Mouse (Mus musculus) inflammation-experienced regulatory T-cells, adult 6 months (primary cell): ENCODE measurements around the gene Arhgap23. TPM values are rescaled to one million over a fixed set of nuclear protein-coding genes. Genes with fewer than 3 reads are reported as not detected.

Source experiments
- ATAC-seq: one replicate; pipeline ENCODE4 v1.8.0; 2017
- polyA plus RNA-seq, 3 experiments: library from polyadenylated mRNA; unstranded; fragments of 100-300 nt; shearing (Covaris generic); gene quantifications; one replicate each; pipeline ENCODE4 v1.2.1; 2017

Gene Arhgap23
- not detected for polyA plus RNA-seq

DNA sequence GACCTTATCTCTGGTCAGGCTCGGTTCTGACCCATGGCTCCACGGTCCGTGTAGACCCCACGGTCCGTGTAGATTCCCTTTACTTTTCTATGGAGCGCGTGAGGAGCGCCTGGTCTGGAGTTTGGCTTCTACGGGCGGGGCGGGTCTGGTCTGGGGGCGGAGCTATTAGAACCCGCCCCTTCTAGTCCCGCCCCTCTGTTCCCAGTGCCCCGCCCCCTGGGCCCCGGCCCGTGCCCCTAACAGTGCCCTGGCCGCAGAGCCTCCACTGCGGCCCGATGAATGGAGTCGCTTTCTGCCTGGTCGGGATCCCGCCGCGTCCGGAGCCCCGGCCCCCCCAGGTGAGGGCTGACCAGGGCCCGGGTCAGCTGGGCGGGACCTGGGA, at the start of gene Arhgap23:
Gene Arhgap23 (plus strand): TSS at position 204 of the 382 bp plus-strand sequence.
- ATAC-seq, result no peak

DNA sequence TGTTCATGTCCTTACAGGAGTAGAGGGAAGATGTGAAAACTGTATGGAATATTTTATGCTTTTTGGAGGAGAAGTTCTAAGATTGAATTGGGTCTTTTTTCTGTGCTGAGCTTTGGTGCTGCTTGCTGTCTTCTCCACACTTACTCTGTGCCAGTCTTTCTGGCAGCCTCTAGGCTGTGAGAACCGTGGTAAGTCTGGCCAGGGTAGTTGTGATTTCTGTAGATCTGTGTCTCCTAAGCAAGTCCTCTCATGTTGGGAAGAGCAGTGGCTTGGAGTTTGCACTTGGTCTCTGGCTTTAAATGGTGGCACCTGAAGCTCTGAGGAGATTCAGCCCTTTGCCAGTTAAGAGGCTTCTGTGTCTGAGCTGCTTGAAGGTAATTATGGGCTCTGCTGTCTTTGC, 49.8 kb upstream of the Arhgap23 start:
- ATAC-seq, result no peak

DNA sequence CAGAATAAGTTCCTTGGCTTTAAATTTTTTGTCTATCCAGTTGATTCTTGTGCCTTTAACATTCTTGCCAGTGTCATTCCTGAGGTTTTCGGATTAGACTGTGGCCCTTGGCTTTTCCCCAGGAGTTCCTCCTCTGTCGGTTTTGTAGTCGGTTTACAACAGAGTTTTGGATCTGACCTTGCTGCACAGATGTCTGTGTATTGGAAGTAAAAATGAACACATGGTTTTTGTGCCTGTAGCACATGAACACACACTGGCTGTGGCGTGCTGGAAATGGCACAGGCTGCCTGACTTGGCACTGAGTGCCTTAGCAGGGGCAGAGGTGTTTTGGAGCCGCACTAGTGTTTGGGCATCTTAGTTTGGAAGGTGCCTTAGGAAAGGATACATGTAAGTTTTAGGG, 46.8 kb upstream of the Arhgap23 start:
- ATAC-seq, result no peak

DNA sequence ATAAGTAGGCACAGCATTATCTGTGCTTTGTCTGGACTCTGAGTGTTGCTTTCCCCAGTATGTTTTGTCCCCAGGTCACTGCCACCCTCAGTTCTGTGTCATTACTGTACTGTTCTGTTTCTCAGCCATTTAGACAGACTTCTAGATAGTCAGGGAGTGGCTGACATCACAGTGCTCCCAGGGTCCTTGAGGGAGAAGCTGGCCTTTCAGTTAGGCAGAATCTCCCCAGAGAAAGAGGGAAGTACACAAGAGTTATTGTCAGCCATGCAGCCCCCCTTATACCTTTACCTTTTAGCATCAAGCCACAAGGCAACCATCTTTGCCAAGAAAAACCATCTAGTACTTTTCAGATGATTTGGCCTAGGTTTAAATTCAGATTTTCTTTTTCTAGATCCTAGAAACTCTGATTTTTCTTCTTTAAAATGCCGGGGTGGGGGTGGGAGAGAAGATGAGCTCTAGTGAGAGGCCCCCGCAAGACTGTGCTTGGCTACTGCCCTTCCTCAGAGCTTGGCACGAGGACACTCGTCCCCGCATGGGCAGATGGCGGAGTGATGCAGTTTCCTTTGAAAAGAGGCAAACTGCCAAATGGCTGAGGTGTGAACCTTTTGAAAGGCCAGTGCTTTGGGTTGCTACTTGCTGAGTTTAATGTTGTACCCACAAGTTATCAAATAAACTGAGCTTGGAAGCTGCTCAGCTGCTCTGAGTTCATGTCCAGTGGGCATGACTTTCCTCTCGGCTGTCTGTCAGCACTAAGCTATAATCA, 44.8 kb upstream of the Arhgap23 start:
- no peak for ATAC-seq

DNA sequence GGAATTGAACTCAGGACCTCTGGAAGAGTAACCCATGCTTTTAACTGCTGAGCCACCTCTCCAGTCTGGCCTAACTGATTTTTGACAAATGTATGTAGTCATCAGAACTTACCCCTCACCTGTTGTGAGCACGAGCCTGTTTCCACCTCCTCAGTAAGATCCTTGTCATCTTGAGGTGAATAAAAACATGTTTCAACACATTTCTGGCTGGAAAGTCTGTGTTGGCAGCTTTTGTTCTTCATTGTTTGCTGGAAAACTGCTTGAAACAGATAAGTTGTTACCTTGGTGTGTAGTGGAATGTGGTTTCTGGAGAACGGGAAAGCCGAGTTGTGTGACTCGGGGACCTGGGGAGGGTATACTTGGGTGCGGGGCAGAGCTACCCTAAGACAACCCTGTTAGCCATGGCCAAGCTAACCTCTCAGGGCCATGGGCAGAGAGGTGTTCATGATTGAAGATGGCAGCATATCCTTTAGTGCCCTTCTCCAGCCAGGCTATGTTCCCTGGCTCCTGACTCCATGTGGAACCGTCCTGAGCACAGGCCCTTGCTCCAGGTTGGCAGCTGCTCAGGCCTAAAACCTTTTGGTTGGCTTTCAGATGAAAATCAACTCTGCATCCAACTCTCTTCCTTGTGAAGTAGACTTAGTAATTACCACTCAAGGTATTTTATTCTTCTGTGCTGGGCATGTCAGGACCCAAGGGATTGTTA, 43.0 kb upstream of the Arhgap23 start:
- ATAC-seq, result no peak

DNA sequence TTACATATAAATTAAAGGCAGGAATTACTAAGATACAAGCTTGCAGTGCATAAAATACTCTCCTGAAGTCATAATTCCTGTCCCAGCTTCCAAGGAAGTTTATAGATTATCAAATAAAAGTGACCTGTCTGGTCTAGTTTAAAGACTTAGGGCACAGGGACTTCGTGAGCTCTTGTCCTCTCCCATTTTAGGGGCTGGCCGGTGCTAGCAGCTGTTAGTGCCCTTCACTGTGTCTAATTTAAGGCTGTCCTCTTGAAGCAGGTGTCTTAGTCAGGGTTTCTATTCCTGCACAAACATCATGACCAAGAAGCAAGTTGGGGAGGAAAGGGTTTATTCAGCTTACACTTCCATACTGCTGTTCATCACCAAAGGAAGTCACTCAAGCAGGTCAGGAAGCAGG, 41.9 kb upstream of the Arhgap23 start:
- no peak for ATAC-seq

DNA sequence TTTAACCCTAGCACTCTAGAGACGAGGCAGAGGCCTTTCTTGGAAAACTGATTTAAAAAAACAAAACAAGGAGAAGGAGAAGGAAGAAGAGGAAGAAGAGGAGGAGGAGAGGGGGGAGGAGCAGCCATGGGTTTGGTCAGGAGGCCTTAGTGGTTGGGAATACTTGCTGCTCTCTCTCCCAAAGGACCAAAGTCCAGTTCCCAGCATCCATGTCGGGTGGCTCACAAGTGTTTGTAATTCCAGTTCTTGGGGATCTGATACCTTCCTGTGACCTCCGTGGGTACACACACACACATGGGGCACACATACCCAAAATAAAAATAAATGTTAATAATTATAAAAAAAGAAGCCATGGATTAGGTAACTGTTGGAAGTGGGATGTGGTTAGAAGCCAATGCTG, 35.3 kb upstream of the Arhgap23 start:
- ATAC-seq, result no peak

DNA sequence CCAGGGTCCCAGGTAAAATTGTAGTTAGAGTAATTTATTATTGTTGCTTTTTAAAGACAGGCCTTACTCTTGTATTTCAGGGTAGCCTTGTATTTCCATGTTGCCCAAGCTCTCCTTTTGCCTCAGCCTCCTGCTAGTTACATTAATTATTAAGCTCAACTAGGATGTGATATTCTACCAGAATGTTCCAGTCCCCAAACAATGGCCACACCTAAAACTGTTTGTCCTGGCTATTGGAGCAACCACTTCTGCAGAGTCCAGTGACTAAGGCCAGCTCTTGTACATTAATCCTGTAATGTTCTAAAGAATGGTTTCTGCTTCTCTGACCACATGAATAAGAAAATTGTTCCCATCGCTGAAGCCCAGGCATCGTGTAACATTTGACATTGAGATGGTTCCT, 32.3 kb upstream of the Arhgap23 start:
- no peak for ATAC-seq

DNA sequence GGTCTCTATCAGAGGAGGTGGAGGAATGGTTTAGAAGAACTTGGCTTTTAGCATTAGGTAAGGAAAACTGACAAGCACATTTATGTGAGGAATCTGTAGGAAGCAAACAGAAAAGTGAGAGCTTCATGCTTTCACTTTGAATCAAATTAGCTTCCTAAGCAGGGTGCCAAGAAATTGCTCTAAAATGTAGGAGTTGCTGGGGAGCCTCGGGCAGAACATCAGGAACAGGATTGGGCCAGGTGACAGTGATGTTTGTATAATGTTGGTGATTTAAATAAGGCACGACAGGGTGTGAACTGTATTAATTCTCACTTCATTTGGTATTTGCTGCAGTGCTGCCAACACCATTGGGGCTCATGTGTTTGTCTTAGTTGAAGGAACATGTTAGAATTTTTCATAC, 31.6 kb upstream of the Arhgap23 start:
- no peak for ATAC-seq

DNA sequence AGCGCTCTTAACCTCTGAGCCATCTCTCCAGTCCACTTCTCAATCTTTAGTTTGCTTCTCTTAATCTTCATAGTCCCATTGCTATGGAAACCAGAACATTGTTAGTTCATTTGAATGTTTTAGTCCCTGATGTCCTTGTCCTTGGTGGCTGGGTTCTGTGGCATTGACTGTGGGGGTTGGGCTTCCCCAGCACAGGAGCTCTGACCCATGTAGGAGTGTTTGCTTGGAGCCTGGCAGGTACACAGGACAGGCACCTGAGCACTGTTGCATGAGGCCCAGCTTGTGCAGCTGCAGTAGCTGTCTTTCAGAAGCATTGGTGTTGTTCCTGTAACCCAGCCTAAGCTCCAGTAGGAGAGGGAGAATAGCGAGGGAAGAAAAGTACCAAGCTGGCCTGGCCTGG, 27.5 kb upstream of the Arhgap23 start:
- ATAC-seq, result no peak

DNA sequence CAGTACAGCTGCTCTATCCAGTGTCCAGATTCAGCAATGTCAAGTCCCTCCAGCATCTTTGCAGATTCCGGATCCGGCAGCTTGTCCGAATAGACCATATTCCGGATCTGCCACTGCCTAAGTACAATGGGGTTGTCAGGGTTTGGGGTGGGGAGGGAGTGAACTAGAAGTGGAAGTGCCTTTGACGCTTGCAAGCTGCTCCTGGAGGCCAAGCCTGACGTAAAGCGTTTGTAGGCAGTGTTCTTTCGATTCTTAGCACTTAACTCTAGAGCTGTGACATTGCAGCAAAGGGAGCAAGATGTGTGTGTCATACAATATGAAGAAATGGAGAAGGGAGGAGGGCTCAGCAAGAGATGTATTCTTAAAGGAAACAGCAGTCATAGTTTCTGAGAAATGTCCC, 26.2 kb upstream of the Arhgap23 start:
- no peak for ATAC-seq

DNA sequence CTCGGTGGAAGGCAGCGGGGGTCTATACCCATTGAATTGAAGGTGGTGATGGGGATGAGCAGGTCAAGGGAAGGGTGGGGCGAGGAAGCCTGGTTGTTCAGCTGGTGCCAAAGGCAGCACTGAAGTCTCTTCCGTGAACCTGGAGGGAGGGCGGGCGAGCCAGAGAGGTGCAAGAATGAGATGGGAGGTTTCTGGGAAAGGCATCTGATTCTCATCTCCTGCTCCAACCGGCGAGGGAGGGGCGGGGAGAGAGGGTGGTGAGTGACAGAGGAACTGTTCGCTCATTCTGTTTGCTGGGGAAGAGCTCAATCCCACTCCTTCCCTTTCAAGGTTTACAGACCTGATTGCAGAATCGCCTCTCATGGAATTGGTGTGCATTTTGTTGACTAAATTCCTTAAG, 21.7 kb upstream of the Arhgap23 start:
- ATAC-seq, result no peak

DNA sequence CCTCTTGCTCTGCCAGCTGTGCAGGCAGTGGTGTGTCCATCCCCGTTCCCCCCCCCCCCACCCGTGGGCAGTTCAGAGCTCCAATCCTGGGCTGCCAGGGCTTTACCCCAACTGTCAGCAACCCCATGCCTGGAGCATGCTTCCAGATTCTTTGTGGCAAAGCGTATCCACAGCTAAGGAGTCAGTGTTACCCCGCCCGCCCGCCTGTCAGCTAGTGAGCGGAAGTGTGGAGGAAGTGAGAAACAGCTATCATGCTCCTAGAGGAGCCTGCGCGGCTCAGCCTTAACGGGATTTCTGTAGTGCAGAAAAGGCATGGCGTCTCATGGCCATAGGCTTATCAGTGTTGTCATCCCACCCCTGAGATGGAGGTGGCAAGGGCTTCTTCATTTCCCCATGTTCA, 21.2 kb upstream of the Arhgap23 start:
- ATAC-seq, result no peak

DNA sequence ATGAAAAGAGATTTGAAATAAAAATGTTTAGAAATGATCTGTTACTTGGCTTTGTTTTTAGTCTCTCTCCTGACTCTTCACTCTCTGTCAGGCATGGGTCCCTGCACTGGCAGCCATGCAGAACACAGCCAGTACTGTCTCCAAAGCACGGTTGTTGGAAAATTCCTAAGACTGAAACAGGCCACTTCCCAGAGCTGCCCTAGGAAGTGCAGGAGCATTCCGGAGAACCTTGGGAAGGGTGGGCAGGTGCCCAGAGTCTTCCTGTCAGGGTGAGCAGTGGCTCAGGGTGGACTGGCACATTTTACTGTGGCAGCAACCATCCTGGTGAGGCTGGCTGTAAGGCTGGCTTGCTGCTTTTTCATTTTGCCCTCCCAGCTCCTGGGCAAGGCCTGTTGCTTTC, 16.8 kb upstream of the Arhgap23 start:
- no peak for ATAC-seq

DNA sequence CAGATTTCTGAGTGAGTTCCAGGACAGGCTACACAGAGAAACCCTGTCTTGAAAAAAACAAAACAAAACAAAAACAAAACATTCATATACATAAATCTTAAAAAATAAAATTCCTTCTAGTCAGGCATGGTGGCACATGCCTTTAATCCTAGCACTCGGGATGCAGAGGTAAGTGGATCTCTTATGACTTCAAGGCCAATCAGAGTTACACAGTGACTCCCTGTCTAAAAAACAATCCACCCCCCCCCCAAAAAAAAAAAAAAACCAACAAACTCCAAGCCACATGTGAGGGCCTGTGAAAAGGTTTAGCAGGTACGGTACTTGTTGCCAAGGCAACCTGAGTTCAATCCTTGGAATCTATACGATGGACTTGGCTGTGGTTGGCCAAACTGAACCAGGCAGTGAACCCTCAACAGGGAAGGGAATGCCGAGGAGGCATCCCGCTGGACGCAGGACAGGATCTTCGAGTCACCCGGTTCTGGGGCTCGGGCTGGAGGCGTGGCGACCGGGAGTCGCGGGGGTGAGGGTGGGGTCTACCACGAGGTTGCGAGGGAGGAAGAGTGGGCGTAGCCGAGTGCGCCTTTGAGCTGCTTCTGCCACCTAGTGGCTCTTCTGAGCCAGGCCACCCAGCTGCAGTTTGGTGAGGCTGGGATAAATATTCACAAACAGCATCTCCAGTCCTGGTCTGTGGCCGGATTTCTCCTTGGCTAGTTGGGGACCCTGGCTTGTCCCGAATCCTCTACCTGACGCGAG, 15.2 kb upstream of the Arhgap23 start:
- peak; percentile 87 for ATAC-seq

DNA sequence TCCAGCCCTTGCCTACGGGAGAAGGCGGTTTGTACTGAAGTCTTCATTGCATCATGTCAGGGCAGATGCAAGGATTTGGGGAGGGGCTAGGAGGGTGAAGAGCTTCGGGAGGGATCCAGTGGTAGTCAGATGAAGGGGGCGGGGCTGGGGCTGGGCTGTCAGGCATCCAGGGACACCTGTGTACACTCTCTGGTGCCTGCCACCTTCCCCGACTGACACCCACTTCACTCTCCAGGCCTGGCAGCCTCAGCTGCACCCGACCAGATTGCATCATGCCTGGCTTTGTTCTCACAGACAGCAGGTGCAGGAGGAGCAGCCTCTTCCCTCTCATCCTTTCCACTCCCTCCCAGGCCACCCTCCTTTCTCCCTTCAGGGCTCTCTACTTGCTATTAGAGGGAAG, 14.3 kb upstream of the Arhgap23 start:
- ATAC-seq, result no peak

DNA sequence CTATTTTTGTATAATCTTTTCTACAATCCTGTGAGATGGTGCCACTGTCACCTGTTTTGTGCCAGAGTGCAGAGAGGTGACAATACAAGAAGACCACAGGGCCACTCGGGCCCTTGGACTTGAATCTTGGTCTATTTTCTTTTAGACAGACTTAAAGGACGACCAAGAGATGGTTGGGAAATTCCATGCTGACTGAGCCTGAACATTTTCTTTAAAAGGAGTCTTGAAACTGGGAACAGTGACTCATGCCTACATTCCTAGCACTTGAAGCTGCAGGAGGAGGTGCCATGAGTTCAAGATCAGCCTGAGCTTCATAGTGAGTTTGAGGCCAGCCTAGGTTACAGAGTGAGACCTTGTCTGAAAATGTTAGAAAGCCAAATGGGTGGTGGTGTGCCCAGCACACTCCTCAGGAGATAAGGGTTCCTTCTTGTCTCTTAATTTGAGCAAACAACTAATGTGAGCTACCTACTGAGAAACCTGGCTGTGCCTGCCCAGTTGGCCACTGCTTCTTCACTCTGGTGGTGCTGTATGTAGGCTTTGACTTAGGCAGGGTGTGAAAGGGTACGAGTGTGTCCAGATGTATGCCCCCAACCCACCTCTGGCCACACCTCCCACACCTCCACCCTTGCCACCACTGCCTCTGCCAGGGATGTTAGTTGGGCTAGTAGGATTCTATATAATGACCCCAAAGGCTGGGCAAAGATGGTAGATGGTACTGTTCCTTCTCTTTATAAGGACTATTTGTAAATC, 13.5 kb upstream of the Arhgap23 start:
- no peak for ATAC-seq

DNA sequence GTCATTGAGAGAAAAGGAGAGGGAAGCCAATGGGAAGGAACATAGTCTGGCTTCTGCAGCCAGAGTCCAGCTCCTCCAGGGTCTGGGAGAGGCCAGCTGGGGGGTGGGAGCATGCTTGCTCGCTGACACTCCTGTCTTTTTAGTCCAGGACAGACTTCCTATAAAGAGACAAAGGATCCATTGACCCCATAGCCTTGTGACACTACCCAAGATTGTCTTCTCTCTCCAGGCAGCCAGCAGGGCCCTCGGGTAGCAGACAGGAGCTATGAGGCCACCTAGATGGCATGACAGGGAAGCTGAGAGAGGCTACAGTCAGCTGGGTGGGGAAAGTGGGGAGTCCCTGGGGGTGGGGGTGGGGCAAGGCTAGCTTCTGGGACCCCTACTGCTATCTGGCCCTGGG, 12.6 kb upstream of the Arhgap23 start:
- no peak for ATAC-seq

DNA sequence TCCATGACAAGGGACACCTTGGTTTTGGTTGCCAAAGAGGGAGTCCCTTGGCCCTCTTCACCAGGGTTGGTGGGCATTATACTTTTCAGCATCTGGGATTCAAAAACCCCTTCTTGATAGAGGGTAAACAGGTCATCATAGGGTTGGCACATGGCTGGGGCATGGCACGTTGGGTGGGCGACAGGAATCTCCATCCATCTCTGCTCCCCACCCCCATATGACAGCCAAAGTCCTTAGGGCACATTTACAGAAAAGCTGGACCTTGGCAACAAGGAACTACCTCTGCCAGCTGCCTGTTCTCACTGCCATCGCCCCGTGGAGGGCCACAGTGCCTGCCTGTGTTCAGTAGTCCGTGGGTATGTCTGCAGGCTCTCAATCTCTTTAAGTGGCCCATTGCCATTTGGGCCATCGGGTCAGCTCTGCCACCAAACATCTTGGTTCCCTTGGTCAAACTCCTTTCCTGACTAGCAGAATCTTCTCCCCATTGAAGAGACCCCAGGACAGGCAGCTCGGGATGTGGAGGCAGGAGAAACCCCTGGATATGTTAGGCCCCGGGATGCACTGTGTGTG, 11.6 kb upstream of the Arhgap23 start:
- ATAC-seq, result no peak

DNA sequence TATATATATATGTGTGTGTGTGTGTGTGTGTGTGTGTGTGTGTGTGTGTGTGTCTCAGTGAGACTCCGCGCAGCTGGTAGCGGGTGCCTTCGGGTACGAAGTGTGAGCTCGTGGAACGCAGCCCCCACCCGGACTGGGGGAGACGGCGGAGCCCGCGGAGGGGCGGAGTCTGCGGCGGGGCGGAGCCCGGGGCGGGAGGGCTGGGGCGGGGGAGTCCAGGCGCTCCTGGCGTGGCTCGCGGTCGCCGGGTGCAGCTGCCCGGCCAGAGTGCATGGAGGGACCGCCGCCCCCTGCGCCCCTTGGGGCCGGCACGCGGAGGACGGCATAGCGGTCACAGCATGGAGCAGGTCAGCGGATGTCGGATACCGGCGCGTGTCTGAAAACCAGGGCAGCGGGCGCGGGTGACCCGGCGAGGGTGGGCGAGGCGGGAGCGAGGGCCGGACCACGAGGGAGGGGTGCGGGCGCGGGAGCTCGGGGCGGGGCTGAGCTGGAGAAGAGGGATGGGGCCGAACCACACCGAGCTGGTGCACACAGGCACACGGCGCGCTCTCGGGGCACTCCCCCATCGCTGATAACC, 11.1 kb upstream of the Arhgap23 start:
- ATAC-seq, result no peak

DNA sequence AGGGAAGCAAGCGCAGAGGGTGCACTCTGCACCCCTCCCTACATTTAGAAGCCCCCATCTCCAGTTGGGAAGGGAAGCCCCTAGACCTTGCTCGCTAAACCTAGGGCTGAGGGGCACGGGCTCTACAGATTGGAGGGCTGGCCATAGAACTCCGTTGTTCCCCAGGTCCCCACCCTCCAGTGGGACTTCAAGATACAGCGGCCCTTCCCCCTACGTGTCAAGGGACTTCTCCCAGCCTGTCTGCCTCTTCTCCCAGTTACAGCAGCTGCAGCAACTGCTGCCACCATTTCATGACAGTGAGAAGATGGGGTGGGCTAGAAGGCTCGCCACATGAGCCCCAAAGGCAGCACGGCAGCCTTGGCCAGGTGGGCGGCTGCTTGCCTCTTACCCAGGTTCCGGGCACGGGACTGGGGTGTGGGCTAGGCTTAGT, 10.6 kb upstream of the Arhgap23 start:
- no peak for ATAC-seq
